Mouse (Mus musculus) lung, adult 2 months (tissue): ENCODE measurements around the gene Inip.

Source experiments
- CTCF ChIP-seq: fragments of 200-500 bp; IDR thresholded peaks from 2 replicates; pipeline ENCODE4 v1.5.1; 2011; ENCODE audit warnings: mild to moderate bottlenecking, low read length, control low read depth; ENCODE audit not compliant: insufficient read depth
- POLR2A ChIP-seq: fragments of 200-500 bp; IDR thresholded peaks from 2 replicates; pipeline ENCODE4 v1.6.1; 2011; ENCODE audit warnings: low read depth, mild to moderate bottlenecking, control low read depth, low read length, borderline replicate concordance; ENCODE audit errors: extremely low read depth

DNA sequence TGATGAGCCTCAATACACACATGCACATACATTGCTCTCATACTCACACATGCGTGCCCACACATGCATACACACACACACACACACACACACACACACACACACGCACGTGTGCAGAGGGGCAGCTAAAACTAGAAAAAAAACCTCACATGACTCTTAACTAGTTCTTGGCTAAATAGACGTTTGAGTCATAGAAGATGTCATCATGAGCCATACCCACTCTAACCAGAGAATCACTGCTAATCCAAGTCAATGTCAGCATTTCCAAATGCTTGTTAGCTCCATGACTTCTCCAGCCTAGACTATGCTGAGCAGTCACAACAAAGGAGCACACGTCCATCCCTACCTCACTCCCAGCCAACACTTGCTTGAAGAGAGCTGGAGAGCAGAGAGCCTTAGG is 1.2 kb downstream of the Inip start:
- TF ChIP-seq CTCF (no peak), POLR2A (no peak)
